Mouse (Mus musculus) urinary bladder, postnatal 4 days (tissue): ENCODE data around the gene Camta1.

ENCODE experiments used
- DNase-seq, 2 experiments: peaks; one replicate each; pipeline ENCODE4 v3.0.0; 2021 to 2022; ENCODE audit warnings: low spot score in 2 of 2

Camta1 gene

GRCm38 (mm10) chr4:150990148-150990547, 871.5 kb downstream of the Camta1 start:
- DNase-seq = no peak

DNA sequence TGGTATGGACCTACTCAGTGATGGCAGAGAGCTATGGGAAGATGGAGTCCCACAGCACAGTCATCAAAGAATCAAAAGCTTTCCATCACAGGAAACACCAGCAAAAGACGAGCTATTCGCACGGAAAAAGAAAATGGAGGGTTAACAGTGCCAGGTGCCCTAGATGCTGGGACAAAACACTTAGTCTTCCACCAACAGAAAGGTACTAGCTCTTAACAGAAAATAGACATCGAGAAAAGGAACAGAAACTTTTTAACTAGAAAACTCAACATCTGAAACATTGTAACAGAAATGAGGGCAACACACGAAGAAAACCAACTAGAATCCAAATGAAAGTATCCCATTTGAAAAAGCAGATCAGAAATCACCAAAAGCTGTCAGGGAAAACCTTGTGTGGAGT, 881.5 kb downstream of the Camta1 start:
- no peak for DNase-seq

GRCm38 (mm10) chr4:150979455-150979854, 882.2 kb downstream of the Camta1 start:
- no peak for DNase-seq

DNA sequence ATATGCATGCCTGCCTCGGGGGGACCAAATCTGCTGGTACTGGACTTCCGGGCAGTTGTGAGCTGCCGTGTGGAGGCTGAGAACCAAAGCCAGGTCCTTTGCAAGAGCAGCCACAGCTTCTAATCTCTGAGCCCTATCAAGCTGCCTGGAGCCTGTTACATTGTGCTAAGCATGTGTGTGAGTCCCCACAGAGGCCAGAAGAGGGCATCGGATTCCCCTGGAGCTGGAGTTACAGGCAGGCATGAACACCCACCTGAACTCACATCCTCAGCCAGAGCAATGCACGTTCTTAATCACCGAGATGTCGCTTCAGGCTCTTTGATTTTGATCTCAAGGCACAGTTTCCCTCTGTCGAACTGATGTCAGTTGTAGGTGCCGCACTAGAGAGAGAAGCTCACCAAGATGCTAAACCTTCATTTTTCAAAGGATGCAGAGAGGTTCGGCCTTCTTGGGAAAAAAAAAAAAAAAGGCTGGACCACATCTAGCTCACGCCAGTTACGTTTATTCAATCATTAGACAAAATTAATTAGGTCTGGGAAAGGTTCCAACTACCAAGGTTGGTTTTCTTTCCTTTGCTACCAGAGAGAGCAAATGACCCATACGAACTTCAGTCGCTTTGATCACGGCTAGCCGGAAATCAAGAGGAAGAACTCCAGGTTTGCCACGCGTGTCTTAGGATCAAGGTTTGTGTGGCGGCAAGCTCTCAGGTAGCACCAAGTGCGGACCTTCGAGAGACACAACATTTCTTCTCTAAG, 883.3 kb downstream of the Camta1 start:
- no peak for DNase-seq

DNA sequence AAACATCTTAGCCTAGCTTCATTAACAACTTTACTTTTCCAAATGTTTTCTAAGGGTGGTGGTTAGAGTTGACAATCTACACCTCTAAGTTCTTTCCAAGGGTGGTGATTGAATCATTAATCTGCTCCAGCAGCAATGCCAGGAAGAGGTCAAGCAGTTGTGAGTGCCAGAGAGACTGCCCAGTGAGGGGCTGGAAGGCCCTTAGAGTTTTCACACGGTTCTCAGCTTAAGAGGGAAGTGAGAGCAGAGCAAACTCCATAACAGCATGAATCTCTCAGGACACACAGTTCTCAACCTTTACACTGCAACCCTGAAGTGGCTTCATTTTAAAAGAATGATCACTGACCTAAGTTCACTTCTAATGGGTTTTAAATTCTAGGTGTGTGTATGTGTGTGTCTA, 886.5 kb downstream of the Camta1 start:
- no peak for DNase-seq

DNA sequence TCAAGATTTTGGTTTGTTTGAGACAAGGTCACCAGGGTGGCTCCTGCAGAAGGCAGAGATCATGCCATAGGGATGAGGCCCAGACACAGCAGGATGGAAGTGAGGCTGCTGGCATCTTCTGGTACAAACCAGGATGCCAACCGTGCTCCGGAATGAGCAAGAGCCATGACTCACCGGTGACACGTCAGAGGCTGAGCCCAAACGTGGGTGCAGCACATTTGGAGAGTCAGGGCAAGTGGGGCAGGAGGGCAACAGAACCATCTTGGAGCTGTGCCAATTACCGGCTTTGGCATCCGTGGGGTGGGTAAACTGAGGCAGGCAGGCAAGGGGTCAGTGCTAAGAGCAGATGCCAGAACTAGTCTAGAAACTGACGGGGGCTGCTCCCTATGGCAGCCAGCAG, 888.4 kb downstream of the Camta1 start:
- DNase-seq = no peak

GRCm38 (mm10) chr4:150968956-150969355, 892.7 kb downstream of the Camta1 start:
- no peak for DNase-seq

- peak; percentile 34 to 76 for DNase-seq
Observed at GRCm38 (mm10) chr4:150966556-150966955, 895.1 kb downstream of the Camta1 start.

GRCm38 (mm10) chr4:150965555-150965951, 896.1 kb downstream of the Camta1 start:
- DNase-seq = no peak

- DNase-seq = peak; percentile 65 to 87
Observed at GRCm38 (mm10) chr4:150964635-150965554, 896.8 kb downstream of the Camta1 start.

DNA sequence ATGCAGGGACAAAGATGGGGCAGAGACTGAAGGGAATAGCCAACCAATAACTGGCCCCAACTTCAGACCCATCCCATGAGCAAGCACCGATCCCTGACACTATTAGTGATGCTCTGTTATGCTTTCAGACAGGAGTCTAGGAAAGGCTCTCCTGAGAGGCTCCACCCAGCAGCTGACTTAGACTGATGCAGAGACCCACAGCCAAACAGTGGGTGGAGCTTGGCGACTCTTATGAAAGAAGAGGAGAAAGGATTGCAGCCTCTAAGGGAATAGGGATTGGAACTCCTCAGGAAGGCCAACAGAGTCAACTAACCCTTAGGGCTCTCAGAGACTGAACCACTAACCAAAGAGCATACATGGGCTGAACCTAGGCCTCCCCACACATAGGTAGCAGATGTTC, 898.0 kb downstream of the Camta1 start:
- no peak for DNase-seq

- no peak for DNase-seq
Observed at GRCm38 (mm10) chr4:150962231-150962630, 899.4 kb downstream of the Camta1 start.

- no peak for DNase-seq
Observed at GRCm38 (mm10) chr4:150958536-150958935, 903.1 kb downstream of the Camta1 start.

GRCm38 (mm10) chr4:150957106-150957458, 904.6 kb downstream of the Camta1 start:
- no peak for DNase-seq

DNA sequence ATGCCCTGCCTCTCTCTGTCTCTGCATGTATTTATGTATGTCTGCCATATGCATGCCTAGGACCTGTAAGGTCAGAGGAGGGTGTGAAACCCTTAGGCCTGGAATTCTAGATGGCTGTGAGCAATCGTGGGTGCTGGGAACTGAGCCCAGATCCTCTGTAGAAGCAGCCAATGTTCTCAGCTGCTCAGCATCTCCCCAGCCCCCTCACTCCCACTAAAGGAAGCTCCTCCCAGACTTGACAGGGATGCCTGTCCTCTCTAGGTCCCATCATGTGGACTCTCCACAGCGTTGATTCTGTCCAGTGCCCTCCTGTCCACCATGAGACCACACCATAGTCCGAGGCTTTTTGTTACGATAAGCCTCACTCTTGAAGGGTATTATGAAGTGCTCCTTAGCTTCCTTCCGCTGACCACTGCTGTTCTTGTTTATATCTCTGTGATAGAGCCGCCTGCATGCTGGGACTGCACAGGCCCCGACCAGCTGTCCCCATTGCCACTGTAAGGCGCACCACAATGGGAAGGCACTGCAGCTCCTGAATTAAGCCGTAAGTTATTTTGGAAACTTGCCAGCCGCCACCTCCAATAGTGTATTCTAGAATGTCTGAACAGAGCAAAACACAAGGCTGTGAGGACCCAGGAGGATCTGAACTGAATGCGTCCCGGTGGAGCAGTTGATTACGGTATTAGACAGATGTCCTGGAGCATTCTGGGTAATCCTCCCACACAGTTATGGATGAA, 905.1 kb downstream of the Camta1 start:
- DNase-seq = no peak

GRCm38 (mm10) chr4:150950972-150951371, 910.7 kb downstream of the Camta1 start:
- no peak for DNase-seq

DNA sequence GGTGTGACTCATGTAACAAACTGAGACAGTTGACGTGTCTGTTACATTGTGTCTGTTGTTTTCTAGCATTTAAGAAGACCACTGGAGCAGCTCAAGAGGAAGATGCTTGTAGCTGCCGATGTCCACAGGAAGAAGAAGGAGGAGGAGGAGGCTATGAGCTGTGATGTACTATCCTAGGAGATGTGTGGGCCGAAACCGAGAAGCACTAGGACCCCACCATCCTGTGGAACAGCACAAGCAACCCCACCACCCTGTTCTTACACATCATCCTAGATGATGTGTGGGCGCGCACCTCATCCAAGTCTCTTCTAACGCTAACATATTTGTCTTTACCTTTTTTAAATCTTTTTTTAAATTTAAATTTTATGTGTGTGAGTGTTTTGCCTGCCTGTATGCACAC, 917.0 kb downstream of the Camta1 start:
- no peak for DNase-seq

DNA sequence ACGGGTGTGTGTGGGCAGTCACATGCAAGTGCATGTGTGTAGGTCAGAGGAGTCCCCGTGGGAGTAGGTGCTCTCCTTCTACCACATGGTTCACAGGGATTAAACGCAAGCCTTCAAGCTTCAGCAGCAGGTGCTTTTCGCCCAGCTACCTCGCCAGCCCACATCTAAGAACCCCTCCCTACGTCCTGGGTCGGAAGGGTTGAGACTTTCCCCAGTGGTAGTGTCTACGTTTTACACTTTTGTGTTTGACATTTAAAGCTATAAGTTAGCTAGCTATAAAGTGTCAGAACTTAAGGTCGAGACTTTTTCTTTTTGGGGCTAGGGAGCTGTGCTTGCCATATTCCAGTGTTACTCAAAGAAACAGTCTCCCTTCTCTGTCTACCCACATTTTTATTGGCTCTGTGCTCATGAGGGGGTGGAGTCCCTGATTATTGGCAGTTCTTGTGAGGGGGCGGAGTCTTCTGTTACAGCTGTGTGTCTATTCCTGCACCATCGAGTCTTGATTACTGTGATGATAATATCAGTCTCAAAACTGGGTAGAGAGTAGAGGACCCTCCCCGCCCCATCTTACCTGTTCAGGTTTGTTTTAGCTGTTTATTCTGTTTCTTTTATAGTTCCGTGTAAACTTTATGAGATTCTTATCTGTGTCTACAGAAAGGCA, 921.6 kb downstream of the Camta1 start:
- no peak for DNase-seq

DNA sequence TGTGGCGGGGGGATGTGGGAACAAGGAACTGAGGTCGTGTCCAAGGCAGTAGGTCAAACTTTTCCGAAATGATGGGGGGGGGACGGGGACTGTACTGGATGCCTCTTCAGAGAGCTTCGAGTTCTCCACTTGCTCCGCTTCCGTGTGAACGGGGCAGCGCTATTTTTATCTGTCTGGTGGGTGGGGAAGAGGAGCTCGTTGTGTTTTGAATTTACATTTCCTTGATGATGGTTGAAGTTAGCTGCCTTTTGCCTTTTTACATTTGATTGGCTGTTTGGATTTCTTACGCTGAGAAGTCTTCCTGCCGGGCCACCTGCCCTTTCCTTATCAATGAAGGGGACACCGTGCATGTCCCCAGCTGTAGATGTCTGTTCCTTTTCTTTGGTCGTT, 923.6 kb downstream of the Camta1 start:
- no peak for DNase-seq

DNA sequence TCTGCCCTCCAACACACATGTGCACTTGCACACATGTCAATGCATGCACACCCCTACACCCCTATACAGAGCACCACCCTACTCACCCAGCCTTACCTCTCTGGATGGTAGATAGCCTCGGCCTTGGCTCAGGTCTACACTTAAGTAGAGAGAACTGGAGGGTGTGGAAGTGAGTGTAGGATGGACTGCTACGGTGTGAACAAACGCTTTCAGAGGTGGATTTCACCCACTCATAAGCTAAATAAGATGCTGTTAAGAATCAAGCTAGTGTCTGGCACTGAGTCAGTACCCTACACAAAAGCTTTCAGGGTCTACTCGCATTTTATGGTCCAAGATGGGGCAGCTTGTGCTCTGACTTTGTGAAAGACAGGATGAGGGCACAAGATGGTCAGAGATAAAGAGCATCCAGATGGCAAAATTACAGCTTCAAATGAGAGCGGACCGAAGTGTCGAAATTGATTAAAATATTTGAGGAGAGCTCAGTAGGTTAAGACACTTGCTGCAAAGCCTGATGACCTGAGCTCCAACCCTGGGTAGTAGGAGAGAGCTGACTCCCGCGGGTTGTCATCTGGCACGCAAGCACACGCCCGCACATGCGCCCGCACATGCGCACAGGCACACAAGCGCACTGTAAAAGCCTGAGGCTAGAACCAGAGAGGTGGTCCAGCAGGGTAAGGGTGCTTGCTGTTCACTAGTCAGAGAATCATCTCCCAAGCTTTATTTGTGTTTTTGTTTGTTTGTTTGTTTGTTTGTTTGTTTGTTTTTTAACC, 924.2 kb downstream of the Camta1 start:
- DNase-seq = no peak

DNA sequence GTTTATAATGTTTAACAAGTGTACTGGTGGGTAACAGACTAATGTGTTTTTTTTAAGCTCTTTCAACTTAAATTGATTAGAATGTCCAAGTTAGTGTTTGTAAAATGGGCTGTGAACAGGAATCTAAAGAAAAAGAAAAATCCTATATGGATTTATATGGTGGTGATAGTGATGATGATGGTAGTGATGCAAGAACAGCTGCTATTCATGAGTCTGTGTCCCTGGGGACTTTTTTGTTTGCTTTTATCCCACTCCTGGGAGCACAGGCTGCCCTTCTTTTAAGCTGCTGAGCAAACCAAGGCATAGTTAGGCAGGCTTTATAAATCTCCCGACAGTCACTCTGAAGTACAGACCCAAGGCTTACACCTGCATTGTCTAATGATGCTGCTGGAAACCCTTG, 928.2 kb downstream of the Camta1 start:
- no peak for DNase-seq
